ENCODE assay signal across 16 mouse cellular contexts in the genomic region with DNA sequence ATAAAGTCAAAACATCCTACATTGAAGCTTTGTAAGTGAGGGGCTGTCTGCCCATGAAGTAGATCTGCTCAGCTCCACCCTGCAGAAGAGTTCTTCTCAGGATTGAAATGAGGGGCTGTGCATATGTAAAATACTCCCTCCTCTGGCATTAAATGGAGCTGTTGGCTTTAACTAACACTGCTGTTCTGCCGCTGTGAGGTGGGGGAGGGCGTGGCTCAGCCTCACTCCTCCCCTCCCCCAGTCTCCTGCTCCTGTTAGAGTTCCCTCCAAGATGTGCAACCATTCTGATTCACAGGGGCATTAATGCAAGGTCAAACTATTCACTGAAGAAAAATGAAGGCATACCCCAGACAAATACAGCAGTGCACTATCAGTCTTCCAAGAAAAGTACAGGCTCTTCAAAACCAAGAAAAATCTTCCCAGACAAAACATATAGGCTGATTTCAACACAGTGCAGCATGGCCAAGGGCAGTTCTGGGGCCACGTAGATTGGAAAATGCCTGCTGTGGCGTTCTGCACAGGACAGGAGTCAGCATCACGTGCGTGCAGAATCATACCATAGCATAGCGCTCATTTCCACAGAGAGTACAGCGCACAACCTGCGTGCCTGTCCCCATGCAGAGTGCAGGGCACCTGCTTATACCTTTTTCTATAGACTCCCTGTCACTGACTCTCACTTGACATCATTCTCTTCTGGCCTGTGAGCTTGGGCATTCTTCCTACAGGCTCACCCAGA. TPM values are rescaled to one million over a fixed set of nuclear protein-coding genes. Genes with fewer than 3 reads are reported as not detected.
A peak's percentile ranks its signal among the peaks of the same experiment; 100 is the strongest.
DNase-seq lines count a peak whose midpoint lies in the region; ATAC-seq and TF ChIP-seq lines count a peak whose summit lies in the region.
"Had no signal": no experiment of that assay in that cellular context is flagged by ENCODE, and none has a peak within 500 bp of the region (broad histone marks: within the 10 kb centered on the region; RNA-seq: fewer than 3 reads in every experiment).

No protein-coding gene starts in this region.

- H3K36me3 ChIP-seq in hindbrain, embryonic 12.5 days: no peaks in the 10 kb centered on the region
- H3K36me3 ChIP-seq in hindbrain, embryonic 14.5 days (replicated peaks; ENCODE audit: control insufficient read depth, insufficient read depth): no peaks in the 10 kb centered on the region
- no peaks in the 10 kb centered on the region for H3K36me3 ChIP-seq in forebrain, postnatal 0 days (ENCODE audit: insufficient read depth)
- peaks cover 2% of the 10 kb centered on the region; the same call in 1 of the 2 replicates for H3K36me3 ChIP-seq in heart, adult 2 months (ENCODE audit: control insufficient read depth, insufficient read depth, low read length)
- H3K36me3 ChIP-seq: embryonic facial prominence, embryonic 13.5 days; limb, embryonic 15.5 days; lung, embryonic 15.5 days; midbrain, embryonic 12.5 days; stomach, embryonic 15.5 days had no signal

- WGBS in hindbrain, embryonic 12.5 days: 58% methylated on average over 9 of the region's 9 CpGs
- whole genome bisulfite sequencing in hindbrain, embryonic 14.5 days: 56% methylated on average over 9 of the region's 9 CpGs
- 55% methylated on average over 9 of the region's 9 CpGs for WGBS in forebrain, postnatal 0 days
- WGBS in heart, adult 2 months: 70% methylated on average over 9 of the region's 9 CpGs

- no peak overlapping the region for H3K4me2 ChIP-seq in hindbrain, embryonic 12.5 days (replicated peaks)
- H3K4me2 ChIP-seq in hindbrain, embryonic 14.5 days (replicated peaks): no peak overlapping the region
- no peak overlapping the region for H3K4me2 ChIP-seq in forebrain, postnatal 0 days (ENCODE audit: low read depth)
- H3K4me2 ChIP-seq: embryonic facial prominence, embryonic 13.5 days; limb, embryonic 15.5 days; lung, embryonic 15.5 days; midbrain, embryonic 12.5 days; stomach, embryonic 15.5 days had no signal

- no peaks in the 10 kb centered on the region for H3K27me3 ChIP-seq in hindbrain, embryonic 12.5 days
- H3K27me3 ChIP-seq in hindbrain, embryonic 14.5 days (ENCODE audit: control insufficient read depth, insufficient read depth, low read length): no peaks in the 10 kb centered on the region
- H3K27me3 ChIP-seq in forebrain, postnatal 0 days (ENCODE audit: insufficient read depth, low read length): no peaks in the 10 kb centered on the region
- H3K27me3 ChIP-seq in heart, adult 2 months (ENCODE audit: control insufficient read depth, insufficient read depth, low read length): no peaks in the 10 kb centered on the region
- H3K27me3 ChIP-seq: embryonic facial prominence, embryonic 13.5 days; limb, embryonic 15.5 days; lung, embryonic 15.5 days; midbrain, embryonic 12.5 days; stomach, embryonic 15.5 days had no signal

- TF ChIP-seq POLR2A in heart, adult 2 months (IDR thresholded peaks at IDR 0.05; ENCODE audit: insufficient read depth, low read depth, low read length): no peak

- no peak for TF ChIP-seq EP300 in heart, adult 2 months (IDR thresholded peaks at IDR 0.05; ENCODE audit: insufficient read depth, low read depth, low read length)

- intact Hi-C loops in heart, adult 2 months (cut with DNase I): no loop called here

- peaks cover 21% of the 10 kb centered on the region for H3K4me1 ChIP-seq in hindbrain, embryonic 12.5 days
- H3K4me1 ChIP-seq in hindbrain, embryonic 14.5 days (replicated peaks; ENCODE audit: control insufficient read depth, insufficient read depth, low read length): peaks cover 23% of the 10 kb centered on the region
- peaks cover 4% of the 10 kb centered on the region; the same call in 1 of the 2 replicates for H3K4me1 ChIP-seq in forebrain, postnatal 0 days (ENCODE audit: insufficient read depth)
- H3K4me1 ChIP-seq in heart, adult 2 months (ENCODE audit: control insufficient read depth, insufficient read depth, low read length): peaks cover 9% of the 10 kb centered on the region
- H3K4me1 ChIP-seq: limb, embryonic 15.5 days; lung, embryonic 15.5 days; stomach, embryonic 15.5 days had no signal

- ATAC-seq in hindbrain, embryonic 12.5 days (ENCODE audit: low FRiP score): peak; percentile 27; the same call in 1 of the 2 replicates
- ATAC-seq in hindbrain, embryonic 14.5 days (ENCODE audit: low FRiP score): no peak
- ATAC-seq in forebrain, postnatal 0 days: peak; percentile 62; the same call in 1 of the 2 replicates
- ATAC-seq: intestine, embryonic 16.5 days had no signal

- no peak overlapping the region for H3K9ac ChIP-seq in hindbrain, embryonic 12.5 days
- no peak overlapping the region for H3K9ac ChIP-seq in hindbrain, embryonic 14.5 days
- H3K9ac ChIP-seq in forebrain, postnatal 0 days: no peak overlapping the region
- no peak overlapping the region for H3K9ac ChIP-seq in heart, adult 2 months (ENCODE audit: low read depth, low read length)
- H3K9ac ChIP-seq: embryonic facial prominence, embryonic 13.5 days; limb, embryonic 15.5 days; lung, embryonic 15.5 days; midbrain, embryonic 12.5 days; stomach, embryonic 15.5 days had no signal

- H3K79me2 ChIP-seq in heart, adult 2 months (replicated peaks; ENCODE audit: control insufficient read depth, insufficient read depth, low read length): no peaks in the 10 kb centered on the region

- H3K9me3 ChIP-seq in hindbrain, embryonic 12.5 days (replicated peaks): no peaks in the 10 kb centered on the region
- H3K9me3 ChIP-seq in hindbrain, embryonic 14.5 days (ENCODE audit: control insufficient read depth, low read length): no peaks in the 10 kb centered on the region
- no peaks in the 10 kb centered on the region for H3K9me3 ChIP-seq in forebrain, postnatal 0 days (ENCODE audit: low read length)
- H3K9me3 ChIP-seq: embryonic facial prominence, embryonic 13.5 days; limb, embryonic 15.5 days; lung, embryonic 15.5 days; midbrain, embryonic 12.5 days; stomach, embryonic 15.5 days had no signal

- H3K27ac ChIP-seq in hindbrain, embryonic 12.5 days: no peak overlapping the region
- no peak overlapping the region for H3K27ac ChIP-seq in hindbrain, embryonic 14.5 days
- H3K27ac ChIP-seq in forebrain, postnatal 0 days (ENCODE audit: low read depth, low read length): no peak overlapping the region
- H3K27ac ChIP-seq in heart, adult 2 months: no peak overlapping the region
- H3K27ac ChIP-seq: embryonic facial prominence, embryonic 13.5 days; limb, embryonic 15.5 days; lung, embryonic 15.5 days; midbrain, embryonic 12.5 days; stomach, embryonic 15.5 days had no signal

- no peak for DNase-seq in hindbrain, embryonic 14.5 days (ENCODE audit: low spot score)
- peak; percentile 76 for DNase-seq in ES-CJ7 (ENCODE audit: low read depth, low spot score)
- DNase-seq in ZHBTc4 (ENCODE audit: low read depth, low spot score): peak; percentile 64
- DNase-seq in forebrain, postnatal 0 days: no peak
- DNase-seq in urinary bladder, postnatal 4 days (ENCODE audit: low spot score in 2 of 2): no peak
- DNase-seq in urinary bladder, postnatal 25 days (ENCODE audit: low spot score): no peak
- no peak for DNase-seq in heart, adult 2 months
- DNase-seq: cerebellum, adult 9-11 months; kidney, postnatal 36 days had no signal

- H3K4me3 ChIP-seq in hindbrain, embryonic 12.5 days: no peak overlapping the region
- no peak overlapping the region for H3K4me3 ChIP-seq in hindbrain, embryonic 14.5 days (replicated peaks; ENCODE audit: low read length)
- no peak overlapping the region for H3K4me3 ChIP-seq in forebrain, postnatal 0 days (ENCODE audit: low read depth, low read length)
- no peak overlapping the region for H3K4me3 ChIP-seq in heart, adult 2 months
- H3K4me3 ChIP-seq: embryonic facial prominence, embryonic 13.5 days; limb, embryonic 15.5 days; lung, embryonic 15.5 days; midbrain, embryonic 12.5 days; stomach, embryonic 15.5 days had no signal

- peak; percentile 17; the same call in 1 of the 2 replicates for TF ChIP-seq CTCF in forebrain, postnatal 0 days (IDR thresholded peaks at IDR 0.05; ENCODE audit: low read depth)
- TF ChIP-seq CTCF in heart, adult 2 months (IDR thresholded peaks at IDR 0.05): no peak

RNA-seq across cellular contexts. Expression of gene Fam78b, which starts 58.5 kb away (rescaled TPM):
- polyA plus RNA-seq in hindbrain, embryonic 12.5 days (2016; fragmentation: Nextera tagmentation; extraction: Ambion mirVana): 11.6 and 13.8 TPM in 2 replicates
- polyA plus RNA-seq in hindbrain, embryonic 14.5 days (2014; fragmentation: Nextera tagmentation; extraction: Ambion mirVana): 13.4 and 15.3 TPM in 2 replicates
- 21.5 and 24.5 TPM in 2 replicates for total RNA-seq in forebrain, postnatal 0 days (2014; rRNA removed)
- 10.1 and 11.7 TPM in 2 replicates for polyA plus RNA-seq in forebrain, postnatal 0 days (2015; fragmentation: Nextera tagmentation; extraction: Ambion mirVana)
- total RNA-seq in heart, adult 2 months (2021): 1 to 10 TPM; 2.5 to 3.7 TPM
- polyA plus RNA-seq in heart, adult 2 months (2012; rRNA removed): 2.7 and 3.3 TPM in 2 replicates

Comparison
In these comparisons a context has a peak if more than half of its experiments do, and no peak if none do; other contexts are left out.
1. DNase-seq: peak in ES-CJ7 (single experiment) and ZHBTc4 (single experiment); none in hindbrain, embryonic 14.5 days (single experiment), forebrain, postnatal 0 days (single experiment), urinary bladder, postnatal 4 days (0 of 2), urinary bladder, postnatal 25 days (single experiment) and heart, adult 2 months (0 of 2).